Mouse (Mus musculus) hindbrain, embryonic 15.5 days (tissue): ENCODE results near the gene Fmo5. TPM values are rescaled to one million over a fixed set of nuclear protein-coding genes. Genes with fewer than 3 reads are reported as not detected.

Experiments used
- ATAC-seq: fragments of 200-750 bp; cut with Nextera tagmentation; 2 replicates; pipeline ENCODE4 v1.8.0; 2017; ENCODE audit warnings: low read depth, moderate number of reproducible peaks, moderate TSS enrichment; ENCODE audit not compliant: low FRiP score
- H3K27ac ChIP-seq: fragments of 300-500 bp; sonication (generic); replicated peaks from 2 replicates; pipeline ENCODE4 v1.5.1; 2015; ENCODE audit warnings: mild to moderate bottlenecking, inconsistent platforms
- H3K27me3 ChIP-seq: fragments of 300-500 bp; sonication (generic); 2 replicates; pipeline ENCODE4 v1.6.1; 2015; ENCODE audit warnings: control low read depth, inconsistent platforms
- H3K36me3 ChIP-seq: fragments of 300-500 bp; sonication (generic); 2 replicates; pipeline ENCODE4 v1.6.1; 2015; ENCODE audit warnings: control low read depth, inconsistent platforms
- H3K4me1 ChIP-seq: fragments of 300-500 bp; sonication (generic); replicated peaks from 2 replicates; pipeline ENCODE4 v1.6.1; 2015; ENCODE audit warnings: control low read depth, inconsistent platforms
- H3K4me2 ChIP-seq: fragments of 300-500 bp; sonication (generic); 2 replicates; pipeline ENCODE4 v1.6.1; 2015; ENCODE audit warnings: moderate library complexity, mild to moderate bottlenecking, inconsistent platforms
- H3K4me3 ChIP-seq: fragments of 300-500 bp; sonication (generic); 2 replicates; pipeline ENCODE4 v1.5.1; 2015; ENCODE audit warnings: mild to moderate bottlenecking, inconsistent platforms
- H3K9ac ChIP-seq: fragments of 300-500 bp; sonication (generic); 2 replicates; pipeline ENCODE4 v1.6.1; 2015; ENCODE audit warnings: inconsistent platforms
- H3K9me3 ChIP-seq: fragments of 300-500 bp; sonication (generic); 2 replicates; pipeline ENCODE4 v1.6.1; 2016; ENCODE audit warnings: control low read depth, inconsistent platforms
- WGBS: fragments of 180-500 bp; shearing (Covaris S2); methylation state at CpG from one replicate; pipeline ENCODE4 v1.1.7; 2015; 5-methylcytosine and 5-hydroxymethylcytosine counted together
- polyA plus RNA-seq: library from polyadenylated mRNA; unstranded; fragments of >200 nt; fragmentation: Nextera tagmentation; extraction: Ambion mirVana; gene quantifications from 2 replicates; pipeline ENCODE4 v1.2.1, GENCODE M21; 2015

Gene Fmo5
- polyA plus RNA-seq, 1 experiment from 2014 or later = 0.62 TPM

DNA sequence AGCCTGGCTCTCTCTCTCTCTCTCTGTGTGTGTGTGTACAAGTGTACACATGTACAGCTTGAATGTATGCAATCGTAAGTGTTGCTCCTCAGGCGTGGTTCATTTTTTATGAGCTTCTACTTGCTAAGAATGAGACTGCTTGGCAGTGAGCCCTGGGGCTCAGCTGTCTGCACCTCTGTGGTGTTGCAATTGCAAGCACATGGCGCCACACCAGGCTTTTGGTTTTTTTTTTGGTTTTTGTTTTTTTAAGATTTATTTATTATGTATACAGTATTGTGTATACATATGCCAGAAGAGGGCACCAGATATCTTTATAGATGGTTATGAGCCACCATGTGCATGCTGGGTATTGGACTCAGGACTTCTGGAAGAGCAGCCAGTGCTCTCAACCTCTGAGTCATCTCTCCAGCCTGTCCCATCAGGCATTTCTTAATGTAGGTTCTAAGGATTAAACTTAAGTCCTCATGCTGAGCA lies 5.7 kb downstream of the Fmo5 start:
- Histone ChIP-seq H3K36me3 (no peaks in the 10 kb centered on the region), H3K9me3 (no peaks in the 10 kb centered on the region), H3K27me3 (no peaks in the 10 kb centered on the region), H3K4me1 (no peaks in the 10 kb centered on the region), H3K9ac (no peak overlapping the region), H3K4me2 (no peak overlapping the region), H3K4me3 (no peak overlapping the region), H3K27ac (no peak overlapping the region)
- no peak for ATAC-seq
- 67% methylated on average over 3 of the region's 3 CpGs for WGBS

DNA sequence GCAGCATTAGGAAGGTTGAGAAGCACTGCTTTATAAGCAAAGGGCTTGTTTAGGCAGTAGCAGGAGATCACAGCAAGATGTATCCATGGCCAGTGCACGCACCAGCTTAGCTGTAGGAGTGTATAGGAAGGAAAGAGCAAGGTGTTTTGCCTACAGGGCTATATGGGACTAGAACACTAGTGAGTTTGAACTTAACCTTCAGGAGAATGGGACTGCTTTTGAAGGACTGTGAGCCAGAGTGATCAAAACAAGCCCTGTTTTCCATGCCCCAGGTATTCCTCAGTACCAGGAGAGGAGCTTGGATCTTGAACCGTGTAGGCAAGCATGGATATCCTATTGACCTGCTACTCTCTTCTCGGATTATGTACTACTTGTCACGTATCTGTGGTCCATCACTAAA lies 12.8 kb downstream of the Fmo5 start:
- Histone ChIP-seq H3K4me2 (no peak overlapping the region), H3K4me1 (no peaks in the 10 kb centered on the region), H3K4me3 (no peak overlapping the region), H3K9me3 (no peaks in the 10 kb centered on the region), H3K9ac (no peak overlapping the region), H3K27me3 (no peaks in the 10 kb centered on the region), H3K36me3 (no peaks in the 10 kb centered on the region), H3K27ac (no peak overlapping the region)
- WGBS = 92% methylated on average over 4 of the region's 4 CpGs
- ATAC-seq = no peak

DNA sequence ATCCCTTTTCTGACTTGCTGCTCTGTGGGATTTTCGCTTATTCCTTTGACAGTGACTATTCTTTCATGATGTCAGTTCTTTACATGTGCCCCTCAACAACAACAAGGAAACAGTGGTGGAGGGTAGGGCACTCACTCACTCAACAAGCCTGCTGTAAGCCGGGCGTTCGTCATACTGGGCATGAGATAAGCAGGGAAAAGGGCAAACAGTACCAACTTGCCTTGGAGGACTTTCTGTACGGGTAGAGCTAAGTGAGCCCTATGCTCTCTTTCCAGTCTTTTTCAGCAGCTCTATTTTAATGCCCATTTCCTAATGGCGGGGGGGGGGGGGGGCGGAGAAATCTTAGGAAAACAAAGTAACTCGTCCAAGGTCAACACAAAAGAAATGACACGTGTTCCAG lies 13.4 kb downstream of the Fmo5 start:
- Histone ChIP-seq H3K36me3 (no peaks in the 10 kb centered on the region), H3K4me1 (no peaks in the 10 kb centered on the region), H3K9ac (no peak overlapping the region), H3K27ac (no peak overlapping the region), H3K4me3 (no peak overlapping the region), H3K4me2 (no peak overlapping the region), H3K9me3 (no peaks in the 10 kb centered on the region), H3K27me3 (no peaks in the 10 kb centered on the region)
- 86% methylated on average over 9 of the region's 9 CpGs for WGBS
- ATAC-seq = no peak

DNA sequence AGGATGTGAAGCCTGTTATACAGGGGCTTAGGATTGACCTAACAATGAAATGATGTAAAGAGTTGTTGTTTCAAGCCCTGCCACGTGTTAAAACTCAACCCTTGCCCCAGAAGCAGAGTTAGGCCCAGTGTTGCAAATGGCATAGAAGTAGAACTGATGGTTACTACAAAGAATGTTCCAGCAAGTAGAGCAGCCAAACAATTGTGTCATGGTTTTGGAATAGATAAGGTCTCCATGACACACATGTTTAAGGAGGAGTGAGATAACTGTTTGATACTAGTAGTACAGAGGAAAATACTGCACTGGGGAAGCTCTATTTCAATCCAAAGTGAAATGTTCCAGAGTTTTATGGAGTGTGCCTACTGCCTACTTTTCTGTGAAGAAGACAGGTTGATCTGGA lies 19.9 kb downstream of the Fmo5 start:
- H3K36me3 ChIP-seq = no peaks in the 10 kb centered on the region
- H3K4me2 ChIP-seq = no peak overlapping the region
- H3K27ac ChIP-seq = no peak overlapping the region
- no peaks in the 10 kb centered on the region for H3K27me3 ChIP-seq
- H3K4me3 ChIP-seq = no peak overlapping the region
- H3K4me1 ChIP-seq = no peaks in the 10 kb centered on the region
- no peak overlapping the region for H3K9ac ChIP-seq
- no peaks in the 10 kb centered on the region for H3K9me3 ChIP-seq
- WGBS = 39% methylated on average over 1 of the region's 1 CpGs
- ATAC-seq = no peak

DNA sequence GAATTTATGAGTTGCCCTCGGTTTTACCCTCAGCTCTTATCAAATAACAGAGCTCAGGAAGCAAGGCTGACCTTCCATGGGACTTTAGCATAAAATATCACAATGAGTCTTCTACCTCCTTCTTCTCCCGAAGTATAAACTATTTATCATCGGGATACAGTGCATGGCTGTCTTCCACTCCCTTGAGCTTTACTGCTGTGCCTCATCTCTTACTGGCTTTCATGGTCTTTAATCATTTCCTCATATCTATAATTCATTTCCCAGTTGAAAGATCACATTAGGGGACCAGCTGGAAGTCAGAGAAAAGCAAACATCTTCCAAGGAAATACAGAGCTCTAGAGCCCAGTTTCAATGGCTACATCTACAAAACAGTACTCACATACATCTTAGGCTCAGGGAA lies 20.4 kb downstream of the Fmo5 start:
- no peak overlapping the region for H3K4me2 ChIP-seq
- H3K27ac ChIP-seq = no peak overlapping the region
- ATAC-seq = no peak
- no peaks in the 10 kb centered on the region for H3K36me3 ChIP-seq
- no peak overlapping the region for H3K4me3 ChIP-seq
- no peaks in the 10 kb centered on the region for H3K27me3 ChIP-seq
- H3K4me1 ChIP-seq = no peaks in the 10 kb centered on the region
- no peak overlapping the region for H3K9ac ChIP-seq
- H3K9me3 ChIP-seq = no peaks in the 10 kb centered on the region
- WGBS = 78% methylated on average over 3 of the region's 3 CpGs

DNA sequence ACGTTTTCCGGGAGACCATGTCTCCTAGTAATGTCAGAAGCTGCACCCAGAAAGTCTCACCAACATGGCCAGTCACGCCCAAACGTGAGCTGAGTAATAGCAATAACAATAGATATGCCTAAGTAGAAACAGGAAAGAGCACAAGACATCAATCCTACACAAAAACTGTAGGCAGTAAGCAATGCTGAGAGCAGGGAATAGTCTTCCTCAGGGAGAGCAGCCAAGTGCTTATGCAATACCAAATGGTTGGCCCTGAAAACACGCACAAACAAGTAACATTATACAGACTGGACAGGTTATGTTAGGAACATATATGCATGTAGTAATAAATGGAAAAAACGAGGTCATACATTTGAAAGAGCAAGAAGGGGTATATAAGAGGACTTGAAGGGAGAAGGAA lies 20.9 kb downstream of the Fmo5 start:
- ATAC-seq = no peak
- Histone ChIP-seq H3K9me3 (no peaks in the 10 kb centered on the region), H3K9ac (no peak overlapping the region), H3K4me2 (no peak overlapping the region), H3K4me3 (no peak overlapping the region), H3K4me1 (no peaks in the 10 kb centered on the region), H3K27me3 (no peaks in the 10 kb centered on the region), H3K36me3 (no peaks in the 10 kb centered on the region), H3K27ac (no peak overlapping the region)
- 85% methylated on average over 6 of the region's 6 CpGs for WGBS

DNA sequence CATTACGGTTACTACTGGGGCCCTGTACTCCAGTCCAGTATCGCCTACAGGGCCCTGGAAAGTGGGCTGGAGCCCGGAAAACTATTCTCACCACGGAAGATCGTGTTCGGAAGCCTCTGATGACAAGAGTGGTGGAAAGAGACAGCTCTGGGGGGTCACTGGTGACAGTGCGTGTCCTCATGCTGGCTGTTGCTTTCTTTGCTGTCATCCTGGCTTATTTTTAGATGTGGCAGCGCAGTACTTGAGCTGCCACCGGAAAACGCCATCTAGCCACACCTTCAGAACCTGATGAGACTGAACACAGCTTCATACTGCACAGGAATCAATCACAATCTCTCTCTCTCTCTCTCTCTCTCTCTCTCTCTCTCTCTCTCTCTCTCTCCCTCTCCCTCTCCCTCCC lies 23.0 kb downstream of the Fmo5 start:
- no peaks in the 10 kb centered on the region for H3K36me3 ChIP-seq
- no peak overlapping the region for H3K4me2 ChIP-seq
- H3K4me1 ChIP-seq = no peaks in the 10 kb centered on the region
- no peak overlapping the region for H3K4me3 ChIP-seq
- no peaks in the 10 kb centered on the region for H3K9me3 ChIP-seq
- ATAC-seq = no peak
- no peak overlapping the region for H3K9ac ChIP-seq
- H3K27me3 ChIP-seq = no peaks in the 10 kb centered on the region
- 88% methylated on average over 10 of the region's 10 CpGs for WGBS
- H3K27ac ChIP-seq = no peak overlapping the region

DNA sequence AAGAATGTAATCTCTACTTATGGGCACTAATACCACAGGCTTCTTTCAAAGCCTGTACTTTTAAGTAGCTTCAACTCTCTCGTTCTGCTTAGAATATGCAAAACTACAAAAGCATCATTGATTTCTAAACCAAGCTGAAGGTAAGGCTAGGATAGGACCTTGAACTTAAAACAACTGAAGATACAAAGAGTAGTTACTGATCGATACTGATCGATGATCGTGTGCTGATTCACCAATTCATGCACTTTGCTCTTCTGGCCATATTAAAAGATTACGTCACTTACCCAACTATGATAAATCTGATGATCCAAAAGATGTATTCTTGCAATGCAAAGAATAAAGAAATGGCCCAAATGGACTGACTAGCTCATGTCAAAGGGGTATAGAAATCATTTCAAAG lies 25.2 kb downstream of the Fmo5 start:
- H3K9me3 ChIP-seq = no peaks in the 10 kb centered on the region
- H3K27me3 ChIP-seq = no peaks in the 10 kb centered on the region
- no peak for ATAC-seq
- H3K4me2 ChIP-seq = no peak overlapping the region
- no peaks in the 10 kb centered on the region for H3K36me3 ChIP-seq
- H3K9ac ChIP-seq = no peak overlapping the region
- 92% methylated on average over 5 of the region's 5 CpGs for WGBS
- no peak overlapping the region for H3K4me3 ChIP-seq
- peaks cover 6% of the 10 kb centered on the region for H3K4me1 ChIP-seq
- no peak overlapping the region for H3K27ac ChIP-seq

DNA sequence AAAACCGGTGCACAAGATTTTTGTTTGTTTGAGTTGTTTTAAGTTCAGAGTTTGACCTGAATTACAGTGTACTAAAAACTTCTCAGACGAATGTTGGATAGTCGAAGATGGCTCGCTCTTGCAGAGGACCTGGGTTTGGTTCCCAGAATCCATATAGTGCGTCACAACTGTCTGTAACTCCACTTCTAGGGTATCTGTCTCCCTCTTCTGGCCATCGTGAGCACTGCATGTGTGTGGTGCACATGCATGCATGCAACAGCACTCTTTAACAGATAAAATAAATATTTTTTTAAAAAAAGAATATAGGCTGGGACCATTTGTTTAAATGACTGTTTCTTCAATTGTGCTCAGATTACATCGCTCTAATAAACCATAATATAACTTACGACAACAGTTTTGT lies 26.3 kb downstream of the Fmo5 start:
- no peak overlapping the region for H3K27ac ChIP-seq
- no peak overlapping the region for H3K4me3 ChIP-seq
- H3K36me3 ChIP-seq = no peaks in the 10 kb centered on the region
- no peak overlapping the region for H3K9ac ChIP-seq
- no peaks in the 10 kb centered on the region for H3K9me3 ChIP-seq
- no peak for ATAC-seq
- H3K4me2 ChIP-seq = no peak overlapping the region
- no peaks in the 10 kb centered on the region for H3K27me3 ChIP-seq
- 84% methylated on average over 8 of the region's 8 CpGs for WGBS
- H3K4me1 ChIP-seq = peaks cover 17% of the 10 kb centered on the region

DNA sequence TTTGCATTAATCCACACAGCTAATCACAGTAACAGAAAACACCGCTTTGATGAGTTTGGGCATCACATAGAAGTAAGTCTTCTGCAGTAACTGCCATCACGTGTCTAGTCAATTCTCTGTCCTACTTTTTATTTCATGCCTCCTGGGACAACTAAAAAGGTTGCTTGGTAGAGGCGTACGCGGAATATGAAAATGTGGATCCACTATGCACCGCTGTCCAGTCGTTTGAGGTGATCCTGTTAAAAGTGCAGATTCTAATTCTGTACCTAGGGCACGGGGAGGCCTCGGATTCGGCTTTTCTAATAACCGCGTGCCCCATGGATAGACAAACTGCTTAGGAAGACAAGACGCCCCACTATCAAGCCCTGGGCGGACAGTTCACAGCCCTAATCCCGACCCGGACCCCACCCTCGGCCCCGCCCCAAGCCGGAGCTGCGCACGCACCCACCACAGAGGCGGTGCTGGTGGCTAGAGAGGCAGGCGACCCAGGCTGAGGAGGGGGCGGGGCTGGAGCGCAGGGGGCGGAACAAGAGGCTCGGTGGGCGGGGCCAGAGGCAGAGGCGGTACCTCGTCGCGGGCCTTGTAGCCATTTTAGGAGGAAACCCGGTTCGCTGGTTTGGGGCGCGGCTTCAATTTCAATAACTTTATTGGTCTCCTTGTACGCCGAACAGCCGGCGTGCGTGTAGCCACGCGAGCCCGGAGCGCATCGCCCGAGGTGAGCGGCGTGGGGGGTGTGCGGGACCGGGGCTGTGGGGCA lies 29.2 kb downstream of the Fmo5 start, which contains the start of gene Prkab2:
Gene Prkab2, plus strand, starts transcription at position 539 of the 757 bp plus-strand sequence.
- H3K4me2 ChIP-seq = peak within 1 kb of the TSS; percentile 83
- 1% methylated on average over 51 of the region's 51 CpGs for WGBS
- H3K4me1 ChIP-seq = peaks cover 25% of the 10 kb centered on the region
- peak within 1 kb of the TSS; percentile 72 for H3K9ac ChIP-seq
- H3K36me3 ChIP-seq = peaks cover 6% of the 10 kb centered on the region; the same call in 1 of the 2 replicates
- peak within 1 kb of the TSS; percentile 82 for H3K27ac ChIP-seq
- peak; percentile 95 for ATAC-seq
- no peaks in the 10 kb centered on the region for H3K27me3 ChIP-seq
- H3K4me3 ChIP-seq = peak within 1 kb of the TSS; percentile 88
- H3K9me3 ChIP-seq = no peaks in the 10 kb centered on the region

DNA sequence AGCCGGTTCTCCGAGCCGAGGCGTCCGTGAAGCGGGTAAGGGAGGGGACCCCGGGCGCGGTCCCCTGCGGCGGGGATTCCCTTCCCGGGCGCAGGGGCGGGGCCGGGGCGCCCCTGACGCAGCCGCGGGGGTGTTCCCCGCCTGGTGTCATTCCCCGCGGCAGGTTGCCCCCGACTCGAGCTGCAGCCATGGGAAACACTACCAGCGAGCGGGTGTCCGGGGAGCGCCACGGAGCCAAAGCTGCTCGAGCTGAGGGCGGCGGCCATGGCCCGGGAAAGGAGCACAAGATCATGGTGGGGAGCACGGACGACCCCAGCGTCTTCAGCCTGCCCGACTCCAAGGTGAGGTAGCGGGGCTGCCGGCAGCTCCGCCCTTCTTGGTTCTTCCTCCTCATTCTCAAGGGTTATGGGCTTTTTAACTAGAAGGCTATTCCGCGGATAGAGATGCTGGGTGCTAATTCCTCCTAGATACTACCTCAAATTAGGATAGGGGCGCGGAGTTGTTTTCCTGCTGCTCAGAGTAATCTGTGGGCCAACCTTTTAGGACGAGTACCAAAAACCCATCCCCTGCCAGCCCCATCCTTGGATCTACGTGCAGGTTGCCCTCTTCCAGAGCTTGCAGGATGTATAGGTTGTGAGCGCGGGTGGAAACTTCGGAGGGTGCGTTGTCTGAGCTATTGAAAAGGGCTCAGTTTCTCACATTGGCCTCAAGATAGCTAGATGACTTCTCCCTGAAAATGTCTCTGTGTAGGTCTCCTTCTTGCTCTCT lies 30.0 kb downstream of the Fmo5 start:
- peak; percentile 83 for ATAC-seq
- H3K9me3 ChIP-seq = no peaks in the 10 kb centered on the region
- under 1% methylated on average over 50 of the region's 50 CpGs for WGBS
- no peaks in the 10 kb centered on the region for H3K27me3 ChIP-seq
- peak overlapping the region; percentile 82 for H3K27ac ChIP-seq
- H3K4me3 ChIP-seq = peak overlapping the region; percentile 88
- peak overlapping the region; percentile 83 for H3K4me2 ChIP-seq
- peaks cover 25% of the 10 kb centered on the region for H3K4me1 ChIP-seq
- peaks cover 12% of the 10 kb centered on the region for H3K36me3 ChIP-seq
- H3K9ac ChIP-seq = peak overlapping the region; percentile 72

DNA sequence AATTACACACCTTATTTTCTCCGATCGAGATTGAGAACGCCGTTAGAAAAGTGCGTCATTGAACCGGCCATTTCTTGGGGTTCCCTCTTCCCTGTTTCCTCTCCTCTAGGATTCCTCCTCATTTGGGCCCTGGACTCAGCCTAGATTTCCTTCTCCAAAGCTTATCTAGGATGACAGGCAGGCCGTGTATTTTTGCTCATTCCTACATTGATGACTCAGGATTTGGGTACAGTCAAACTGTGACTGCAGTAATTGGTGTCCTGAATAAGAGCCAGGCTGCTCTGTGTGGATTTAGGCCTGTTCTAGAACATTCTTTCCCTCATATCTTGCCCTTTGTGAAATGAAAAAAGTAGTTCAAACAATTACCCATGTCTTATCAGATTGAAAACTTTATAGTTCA lies 31.1 kb downstream of the Fmo5 start:
- no peak overlapping the region for H3K27ac ChIP-seq
- no peaks in the 10 kb centered on the region for H3K9me3 ChIP-seq
- H3K4me3 ChIP-seq = peak overlapping the region; percentile 88
- peak overlapping the region; percentile 83 for H3K4me2 ChIP-seq
- H3K36me3 ChIP-seq = peaks cover 23% of the 10 kb centered on the region
- peaks cover 25% of the 10 kb centered on the region for H3K4me1 ChIP-seq
- no peaks in the 10 kb centered on the region for H3K27me3 ChIP-seq
- ATAC-seq = no peak
- 0 out of 2 replicates have a peak overlapping the region, but pooled peaks have one; percentile 72 for H3K9ac ChIP-seq
- WGBS = 67% methylated on average over 7 of the region's 7 CpGs
